Mouse (Mus musculus): ENCODE measurements around the gene Scgb1b12.
"Not testable (repeated sequence)": the region's sequence is repeated elsewhere in the genome, so short reads cannot be mapped to it uniquely, and the experiment has no call there.

Gene Scgb1b12

DNA sequence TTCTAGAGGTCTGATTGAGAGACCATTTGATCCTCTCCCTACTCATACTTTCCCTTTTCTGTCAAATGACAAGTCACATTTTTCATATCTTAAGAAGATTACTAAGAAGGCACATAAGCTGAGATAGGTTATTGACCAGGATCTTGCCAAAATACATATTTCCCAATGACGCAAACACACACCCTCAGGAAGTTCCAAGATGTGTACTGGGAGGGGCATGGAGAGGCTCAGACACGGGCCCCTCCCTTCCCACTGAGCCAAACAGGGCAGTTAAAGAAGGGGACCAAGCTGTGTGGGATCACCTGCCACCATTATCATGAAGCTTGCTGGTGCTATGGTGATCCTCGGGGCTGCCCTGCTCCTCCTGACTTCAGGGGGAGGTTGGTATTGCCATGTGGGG, at the start of gene Scgb1b12:
TSS of gene Scgb1b12 (plus strand) at position 301 of the 400 bp plus-strand sequence.
- DNase-seq (ENCODE audit: low spot score), result not testable (repeated sequence)

- not testable (repeated sequence) for DNase-seq (ENCODE audit: low spot score)
Observed at GRCm38 (mm10) chr7:32327145-32327544, 6.8 kb upstream of the Scgb1b12 start, which contains the start of gene Scgb2b12. Gene Scgb2b12 (minus strand): TSS chr7:32327245.
